Mouse (Mus musculus) small intestine, adult 2 months (tissue): ENCODE measurements around the gene Grk3.

Experiments
- CTCF ChIP-seq: fragments of 200-500 bp; IDR thresholded peaks from 2 replicates; pipeline ENCODE4 v1.5.1; 2012; ENCODE audit warnings: low read depth, mild to moderate bottlenecking, control low read depth, inconsistent platforms, low read length, moderate library complexity, mixed read lengths; ENCODE audit not compliant: insufficient replicate concordance, insufficient read length; ENCODE audit errors: extremely low read depth
- POLR2A ChIP-seq: fragments of 200-500 bp; IDR thresholded peaks from 2 replicates; pipeline ENCODE4 v1.6.1; 2012; ENCODE audit warnings: low read depth, mild to moderate bottlenecking, control low read depth, inconsistent platforms, low read length, moderate library complexity

DNA sequence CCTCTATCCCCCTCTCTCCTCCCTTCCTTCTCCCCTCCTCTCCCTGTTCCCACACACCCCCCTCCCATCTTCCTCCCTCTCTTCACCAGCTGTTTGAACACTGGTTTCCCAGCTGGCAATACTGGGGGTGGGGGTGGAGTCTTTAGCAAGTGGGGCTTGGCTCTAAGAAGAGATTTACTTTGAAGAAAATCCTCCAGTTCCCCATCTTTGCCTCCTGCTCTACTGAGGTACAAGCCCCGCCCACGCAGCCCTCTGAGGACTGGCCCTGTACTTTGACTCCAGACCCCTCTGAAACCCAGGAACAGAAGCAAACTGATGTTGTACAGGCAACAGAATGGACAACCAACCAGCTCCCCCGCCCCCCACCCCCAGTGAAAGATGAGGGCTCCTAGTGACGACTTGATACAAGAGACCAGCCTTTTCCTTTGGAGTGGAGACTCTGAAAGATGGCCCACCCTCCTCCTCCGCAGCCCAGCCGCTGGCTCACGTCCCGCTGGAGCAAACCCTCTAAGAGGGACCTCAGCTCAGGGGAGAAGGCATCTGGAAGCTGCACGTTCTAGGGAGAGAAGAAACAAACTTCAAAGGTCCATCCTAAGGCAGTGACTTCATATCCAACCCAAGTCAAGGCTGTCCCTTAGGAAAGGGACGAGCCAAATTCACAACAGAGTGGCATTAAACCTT, 87.2 kb downstream of the Grk3 start:
- TF ChIP-seq CTCF = no peak
- no peak for TF ChIP-seq POLR2A
